Mouse (Mus musculus): ENCODE data around the gene Cdk2ap2. TPM values are rescaled to one million over a fixed set of nuclear protein-coding genes. Genes with fewer than 3 reads are reported as not detected.

The Cdk2ap2 gene
- polyA plus RNA-seq, 1 experiment from 2014 or later = 91.7 TPM

DNA sequence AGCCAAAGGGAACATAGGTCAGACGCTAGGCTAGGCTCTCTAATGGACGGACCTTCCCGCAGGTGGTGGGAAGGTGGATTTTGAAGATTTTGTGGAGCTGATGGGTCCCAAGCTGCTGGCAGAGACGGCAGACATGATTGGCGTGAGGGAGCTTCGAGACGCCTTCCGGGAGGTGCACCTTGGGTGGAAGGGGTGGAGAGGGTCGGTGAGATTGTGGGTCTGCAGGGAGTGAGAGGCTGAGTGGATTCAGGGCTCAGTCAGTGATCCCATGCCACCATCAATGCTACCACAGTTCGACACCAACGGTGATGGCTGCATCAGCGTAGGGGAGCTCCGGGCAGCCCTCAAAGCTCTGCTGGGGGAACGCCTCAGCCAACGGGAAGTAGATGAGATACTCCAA lies 10.8 kb upstream of the Cdk2ap2 start:
- no peak overlapping the region for H3K4me3 ChIP-seq (ENCODE audit: low read depth, low read length)
- ATAC-seq = no peak
- WGBS = 91% methylated on average over 15 of the region's 15 CpGs
- H3K36me3 ChIP-seq (ENCODE audit: control insufficient read depth, insufficient read depth, low read length) = no peaks in the 10 kb centered on the region
- H3K9ac ChIP-seq (ENCODE audit: low read length) = no peak overlapping the region
- no peaks in the 10 kb centered on the region for H3K27me3 ChIP-seq (replicated peaks; ENCODE audit: control insufficient read depth, insufficient read depth, low read length)
- no peak overlapping the region for H3K4me2 ChIP-seq (ENCODE audit: low read length)
- H3K4me1 ChIP-seq (ENCODE audit: control insufficient read depth, insufficient read depth, low read length) = no peaks in the 10 kb centered on the region
- H3K9me3 ChIP-seq (replicated peaks; ENCODE audit: control insufficient read depth, low read length) = no peaks in the 10 kb centered on the region
- H3K27ac ChIP-seq (ENCODE audit: low read depth, low read length) = no peak overlapping the region
- no peak for DNase-seq (ENCODE audit: low spot score)

DNA sequence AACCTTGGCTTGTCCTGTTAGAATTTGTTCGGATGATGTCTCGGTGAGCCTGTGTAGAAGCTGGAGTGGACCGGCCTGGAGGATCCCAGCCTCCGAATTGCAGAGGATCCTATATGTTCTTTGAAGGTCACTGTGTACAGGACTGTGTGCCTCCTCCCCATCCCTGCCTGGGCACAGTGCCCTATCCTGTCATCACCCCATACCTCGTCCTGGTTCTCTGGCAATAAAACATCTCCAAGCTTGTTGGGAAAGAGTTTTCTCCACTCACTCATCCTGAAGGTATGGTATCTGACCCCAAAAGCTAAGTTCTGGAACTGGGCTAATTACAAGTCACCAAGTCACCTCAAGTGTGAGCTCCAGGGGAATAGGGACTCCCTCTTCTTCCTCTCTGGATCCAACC lies 9.9 kb upstream of the Cdk2ap2 start:
- H3K4me1 ChIP-seq (ENCODE audit: control insufficient read depth, insufficient read depth, low read length) = no peaks in the 10 kb centered on the region
- H3K9ac ChIP-seq (ENCODE audit: low read length) = no peak overlapping the region
- H3K27ac ChIP-seq (ENCODE audit: low read depth, low read length) = no peak overlapping the region
- H3K36me3 ChIP-seq (ENCODE audit: control insufficient read depth, insufficient read depth, low read length) = no peaks in the 10 kb centered on the region
- H3K27me3 ChIP-seq (replicated peaks; ENCODE audit: control insufficient read depth, insufficient read depth, low read length) = no peaks in the 10 kb centered on the region
- no peak for DNase-seq (ENCODE audit: low spot score)
- ATAC-seq = no peak
- 84% methylated on average over 5 of the region's 5 CpGs for WGBS
- H3K4me2 ChIP-seq (ENCODE audit: low read length) = no peak overlapping the region
- no peak overlapping the region for H3K4me3 ChIP-seq (ENCODE audit: low read depth, low read length)
- H3K9me3 ChIP-seq (replicated peaks; ENCODE audit: control insufficient read depth, low read length) = no peaks in the 10 kb centered on the region

DNA sequence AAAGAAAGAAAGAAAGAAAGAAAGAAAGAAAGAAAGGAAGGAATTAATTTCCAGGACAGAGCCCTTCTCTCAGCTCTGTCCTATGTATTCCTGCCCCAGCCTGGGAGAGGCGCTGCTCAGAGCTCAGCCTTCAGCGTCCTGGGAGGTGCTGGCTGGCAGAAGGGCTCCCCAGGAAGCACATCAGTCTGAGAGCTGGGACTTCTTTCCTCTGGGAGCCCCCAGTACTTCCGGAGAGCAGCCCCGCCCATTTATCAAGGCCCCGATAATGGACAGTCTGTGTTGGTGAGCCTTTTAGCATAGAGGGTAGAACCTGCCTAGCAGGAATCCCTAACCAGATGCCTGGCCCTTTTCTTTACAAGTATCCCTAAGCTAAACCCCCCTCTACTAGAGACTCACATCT lies 8.8 kb upstream of the Cdk2ap2 start:
- DNase-seq (ENCODE audit: low spot score) = no peak
- no peak overlapping the region for H3K4me2 ChIP-seq (ENCODE audit: low read length)
- 62% methylated on average over 5 of the region's 5 CpGs for WGBS
- H3K4me1 ChIP-seq (ENCODE audit: control insufficient read depth, insufficient read depth, low read length) = no peaks in the 10 kb centered on the region
- no peak overlapping the region for H3K27ac ChIP-seq (ENCODE audit: low read depth, low read length)
- no peak overlapping the region for H3K9ac ChIP-seq (ENCODE audit: low read length)
- no peaks in the 10 kb centered on the region for H3K36me3 ChIP-seq (ENCODE audit: control insufficient read depth, insufficient read depth, low read length)
- H3K4me3 ChIP-seq (ENCODE audit: low read depth, low read length) = no peak overlapping the region
- no peaks in the 10 kb centered on the region for H3K27me3 ChIP-seq (replicated peaks; ENCODE audit: control insufficient read depth, insufficient read depth, low read length)
- no peak for ATAC-seq
- no peaks in the 10 kb centered on the region for H3K9me3 ChIP-seq (replicated peaks; ENCODE audit: control insufficient read depth, low read length)

- no peak overlapping the region for H3K4me2 ChIP-seq (ENCODE audit: low read length)
- H3K27me3 ChIP-seq (replicated peaks; ENCODE audit: control insufficient read depth, insufficient read depth, low read length) = no peaks in the 10 kb centered on the region
- H3K4me3 ChIP-seq (ENCODE audit: low read depth, low read length) = no peak overlapping the region
- no peaks in the 10 kb centered on the region for H3K9me3 ChIP-seq (replicated peaks; ENCODE audit: control insufficient read depth, low read length)
- ATAC-seq (no peak), DNase-seq (ENCODE audit: low spot score) (peak; percentile 29)
- H3K36me3 ChIP-seq (ENCODE audit: control insufficient read depth, insufficient read depth, low read length) = no peaks in the 10 kb centered on the region
- 25% methylated on average over 6 of the region's 6 CpGs for WGBS
- no peak overlapping the region for H3K9ac ChIP-seq (ENCODE audit: low read length)
- no peak overlapping the region for H3K27ac ChIP-seq (ENCODE audit: low read depth, low read length)
- H3K4me1 ChIP-seq (ENCODE audit: control insufficient read depth, insufficient read depth, low read length) = no peaks in the 10 kb centered on the region
These were observed 7.9 kb upstream of the Cdk2ap2 start for GRCm38 (mm10) chr19:4089128-4089527.

DNA sequence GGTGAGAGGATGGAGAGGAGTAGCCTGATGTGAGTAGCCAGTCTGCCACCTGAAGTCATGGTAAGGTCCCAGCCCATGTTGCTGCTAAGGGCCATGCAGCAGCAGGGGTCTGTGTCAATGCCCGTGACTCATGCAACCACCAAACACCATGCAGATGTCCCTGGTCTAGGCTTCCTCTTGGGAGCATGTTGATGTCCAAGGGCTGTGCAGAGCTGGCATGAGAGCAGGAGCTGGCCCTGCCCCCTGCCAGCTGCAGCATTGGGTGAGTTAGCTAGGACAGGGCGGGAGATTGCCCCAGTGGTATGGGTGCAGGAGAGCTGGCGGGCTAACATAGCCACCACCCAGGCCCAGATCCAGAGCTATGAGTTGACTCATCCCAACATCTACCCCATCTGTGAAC lies 6.5 kb upstream of the Cdk2ap2 start:
- DNase-seq (ENCODE audit: low spot score) (no peak), ATAC-seq (no peak)
- Histone ChIP-seq H3K9ac (ENCODE audit: low read length) (no peak overlapping the region), H3K4me1 (ENCODE audit: control insufficient read depth, insufficient read depth, low read length) (no peaks in the 10 kb centered on the region), H3K4me3 (ENCODE audit: low read depth, low read length) (no peak overlapping the region), H3K27me3 (replicated peaks; ENCODE audit: control insufficient read depth, insufficient read depth, low read length) (no peaks in the 10 kb centered on the region), H3K4me2 (ENCODE audit: low read length) (no peak overlapping the region), H3K27ac (ENCODE audit: low read depth, low read length) (no peak overlapping the region), H3K36me3 (ENCODE audit: control insufficient read depth, insufficient read depth, low read length) (no peaks in the 10 kb centered on the region), H3K9me3 (replicated peaks; ENCODE audit: control insufficient read depth, low read length) (no peaks in the 10 kb centered on the region)
- WGBS = 92% methylated on average over 3 of the region's 3 CpGs

GRCm38 (mm10) chr19:4091383-4091782 lies 5.6 kb upstream of the Cdk2ap2 start:
- no peak overlapping the region for H3K4me2 ChIP-seq (ENCODE audit: low read length)
- H3K36me3 ChIP-seq (ENCODE audit: control insufficient read depth, insufficient read depth, low read length) = no peaks in the 10 kb centered on the region
- H3K4me3 ChIP-seq (ENCODE audit: low read depth, low read length) = no peak overlapping the region
- H3K4me1 ChIP-seq (ENCODE audit: control insufficient read depth, insufficient read depth, low read length) = peaks cover 6% of the 10 kb centered on the region
- no peak overlapping the region for H3K27ac ChIP-seq (ENCODE audit: low read depth, low read length)
- WGBS = 71% methylated on average over 2 of the region's 2 CpGs
- no peaks in the 10 kb centered on the region for H3K9me3 ChIP-seq (replicated peaks; ENCODE audit: control insufficient read depth, low read length)
- H3K9ac ChIP-seq (ENCODE audit: low read length) = no peak overlapping the region
- ATAC-seq = no peak
- H3K27me3 ChIP-seq (replicated peaks; ENCODE audit: control insufficient read depth, insufficient read depth, low read length) = no peaks in the 10 kb centered on the region
- DNase-seq (ENCODE audit: low spot score) = no peak

GRCm38 (mm10) chr19:4092750-4093149 lies 4.2 kb upstream of the Cdk2ap2 start:
- Histone ChIP-seq H3K27ac (ENCODE audit: low read depth, low read length) (no peak overlapping the region), H3K36me3 (ENCODE audit: control insufficient read depth, insufficient read depth, low read length) (no peaks in the 10 kb centered on the region), H3K4me3 (ENCODE audit: low read depth, low read length) (no peak overlapping the region), H3K27me3 (replicated peaks; ENCODE audit: control insufficient read depth, insufficient read depth, low read length) (no peaks in the 10 kb centered on the region), H3K9ac (ENCODE audit: low read length) (no peak overlapping the region), H3K9me3 (replicated peaks; ENCODE audit: control insufficient read depth, low read length) (no peaks in the 10 kb centered on the region), H3K4me2 (ENCODE audit: low read length) (no peak overlapping the region), H3K4me1 (ENCODE audit: control insufficient read depth, insufficient read depth, low read length) (peaks cover 6% of the 10 kb centered on the region)
- no peak for ATAC-seq
- DNase-seq (ENCODE audit: low spot score) = no peak
- WGBS = 85% methylated on average over 3 of the region's 3 CpGs

- no peak overlapping the region for H3K4me2 ChIP-seq (ENCODE audit: low read length)
- no peak overlapping the region for H3K9ac ChIP-seq (ENCODE audit: low read length)
- no peaks in the 10 kb centered on the region for H3K9me3 ChIP-seq (replicated peaks; ENCODE audit: control insufficient read depth, low read length)
- H3K36me3 ChIP-seq (ENCODE audit: control insufficient read depth, insufficient read depth, low read length) = no peaks in the 10 kb centered on the region
- H3K4me3 ChIP-seq (ENCODE audit: low read depth, low read length) = no peak overlapping the region
- H3K27ac ChIP-seq (ENCODE audit: low read depth, low read length) = no peak overlapping the region
- H3K27me3 ChIP-seq (replicated peaks; ENCODE audit: control insufficient read depth, insufficient read depth, low read length) = no peaks in the 10 kb centered on the region
- WGBS = 82% methylated on average over 7 of the region's 7 CpGs
- DNase-seq (ENCODE audit: low spot score) (no peak), ATAC-seq (no peak)
- H3K4me1 ChIP-seq (ENCODE audit: control insufficient read depth, insufficient read depth, low read length) = peaks cover 6% of the 10 kb centered on the region
These were observed 3.2 kb upstream of the Cdk2ap2 start for GRCm38 (mm10) chr19:4093772-4094171.

GRCm38 (mm10) chr19:4094348-4094747 lies 2.6 kb upstream of the Cdk2ap2 start:
- no peaks in the 10 kb centered on the region for H3K27me3 ChIP-seq (replicated peaks; ENCODE audit: control insufficient read depth, insufficient read depth, low read length)
- ATAC-seq (no peak), DNase-seq (ENCODE audit: low spot score) (no peak)
- no peak overlapping the region for H3K4me3 ChIP-seq (ENCODE audit: low read depth, low read length)
- no peak overlapping the region for H3K27ac ChIP-seq (ENCODE audit: low read depth, low read length)
- no peak overlapping the region for H3K4me2 ChIP-seq (ENCODE audit: low read length)
- H3K9ac ChIP-seq (ENCODE audit: low read length) = no peak overlapping the region
- no peaks in the 10 kb centered on the region for H3K36me3 ChIP-seq (ENCODE audit: control insufficient read depth, insufficient read depth, low read length)
- H3K9me3 ChIP-seq (replicated peaks; ENCODE audit: control insufficient read depth, low read length) = no peaks in the 10 kb centered on the region
- 93% methylated on average over 3 of the region's 3 CpGs for WGBS
- H3K4me1 ChIP-seq (ENCODE audit: control insufficient read depth, insufficient read depth, low read length) = peaks cover 6% of the 10 kb centered on the region

All from forebrain, embryonic 14.5 days (tissue).